Mouse (Mus musculus): Measurements from ENCODE around the gene Foxn3.

Foxn3 gene

GRCm38 (mm10) chr12:99522882-99523281 is 40.5 kb downstream of the Foxn3 start:
- no peak for DNase-seq

GRCm38 (mm10) chr12:99519862-99520261 is 43.5 kb downstream of the Foxn3 start:
- no peak for DNase-seq

- no peak for DNase-seq
Measured at GRCm38 (mm10) chr12:99519191-99519614, 44.2 kb downstream of the Foxn3 start.

GRCm38 (mm10) chr12:99518640-99519039 is 44.7 kb downstream of the Foxn3 start:
- DNase-seq: no peak

- DNase-seq: no peak
Measured at GRCm38 (mm10) chr12:99518126-99518525, 45.3 kb downstream of the Foxn3 start.

GRCm38 (mm10) chr12:99517296-99517695 is 46.1 kb downstream of the Foxn3 start:
- DNase-seq: no peak

GRCm38 (mm10) chr12:99515481-99515880 is 47.9 kb downstream of the Foxn3 start:
- peak; percentile 8 for DNase-seq

- no peak for DNase-seq
Measured at GRCm38 (mm10) chr12:99511644-99512043, 51.7 kb downstream of the Foxn3 start.

GRCm38 (mm10) chr12:99510759-99511158 is 52.6 kb downstream of the Foxn3 start:
- DNase-seq: no peak

- DNase-seq: no peak
Measured at GRCm38 (mm10) chr12:99502225-99502624, 61.2 kb downstream of the Foxn3 start.

GRCm38 (mm10) chr12:99498978-99499694 is 64.2 kb downstream of the Foxn3 start:
- no peak for DNase-seq

GRCm38 (mm10) chr12:99498189-99498977 is 65.0 kb downstream of the Foxn3 start:
- DNase-seq: no peak

GRCm38 (mm10) chr12:99496945-99497344 is 66.4 kb downstream of the Foxn3 start:
- DNase-seq: no peak

GRCm38 (mm10) chr12:99490216-99490615 is 73.2 kb downstream of the Foxn3 start:
- DNase-seq: no peak

- no peak for DNase-seq
Measured at GRCm38 (mm10) chr12:99489001-99489592, 74.3 kb downstream of the Foxn3 start.

GRCm38 (mm10) chr12:99480372-99480771 is 83.0 kb downstream of the Foxn3 start:
- DNase-seq: no peak

GRCm38 (mm10) chr12:99474176-99474575 is 89.2 kb downstream of the Foxn3 start:
- no peak for DNase-seq

- DNase-seq: no peak
Measured at GRCm38 (mm10) chr12:99473406-99474133, 89.8 kb downstream of the Foxn3 start.

GRCm38 (mm10) chr12:99471431-99471830 is 92.0 kb downstream of the Foxn3 start:
- no peak for DNase-seq

- peak; percentile 22 for DNase-seq
Measured at GRCm38 (mm10) chr12:99467884-99468311, 95.5 kb downstream of the Foxn3 start.

GRCm38 (mm10) chr12:99467256-99467883 is 96.0 kb downstream of the Foxn3 start:
- DNase-seq: no peak

- no peak for DNase-seq
Measured at GRCm38 (mm10) chr12:99466426-99466825, 97.0 kb downstream of the Foxn3 start.

- DNase-seq: no peak
Measured at GRCm38 (mm10) chr12:99464291-99464690, 99.1 kb downstream of the Foxn3 start.
